Mouse (Mus musculus) liver, embryonic 14.5 days (tissue): ENCODE measurements around the gene Rap1gds1.

Source experiments
- CTCF ChIP-seq: IDR thresholded peaks from 2 replicates; pipeline ENCODE4 v1.5.1; 2016; ENCODE audit warnings: antibody characterized with exemption, low read depth, control low read depth
- EP300 ChIP-seq: IDR thresholded peaks from 2 replicates; pipeline ENCODE4 v1.6.1; 2016; ENCODE audit warnings: antibody characterized with exemption, low read depth

- TF ChIP-seq CTCF, result no peak
- TF ChIP-seq EP300, result no peak
Observed at GRCm38 (mm10) chr3:139103914-139104313, 28.9 kb upstream of the Rap1gds1 start.
